Mouse (Mus musculus) retina, adult 2 months (tissue): ENCODE data around the gene Wbp2.

ENCODE experiments used
- DNase-seq: peaks from one replicate; pipeline ENCODE4 v3.0.0-alpha.2; 2012; ENCODE audit warnings: low read depth, low spot score

Wbp2 gene

DNA sequence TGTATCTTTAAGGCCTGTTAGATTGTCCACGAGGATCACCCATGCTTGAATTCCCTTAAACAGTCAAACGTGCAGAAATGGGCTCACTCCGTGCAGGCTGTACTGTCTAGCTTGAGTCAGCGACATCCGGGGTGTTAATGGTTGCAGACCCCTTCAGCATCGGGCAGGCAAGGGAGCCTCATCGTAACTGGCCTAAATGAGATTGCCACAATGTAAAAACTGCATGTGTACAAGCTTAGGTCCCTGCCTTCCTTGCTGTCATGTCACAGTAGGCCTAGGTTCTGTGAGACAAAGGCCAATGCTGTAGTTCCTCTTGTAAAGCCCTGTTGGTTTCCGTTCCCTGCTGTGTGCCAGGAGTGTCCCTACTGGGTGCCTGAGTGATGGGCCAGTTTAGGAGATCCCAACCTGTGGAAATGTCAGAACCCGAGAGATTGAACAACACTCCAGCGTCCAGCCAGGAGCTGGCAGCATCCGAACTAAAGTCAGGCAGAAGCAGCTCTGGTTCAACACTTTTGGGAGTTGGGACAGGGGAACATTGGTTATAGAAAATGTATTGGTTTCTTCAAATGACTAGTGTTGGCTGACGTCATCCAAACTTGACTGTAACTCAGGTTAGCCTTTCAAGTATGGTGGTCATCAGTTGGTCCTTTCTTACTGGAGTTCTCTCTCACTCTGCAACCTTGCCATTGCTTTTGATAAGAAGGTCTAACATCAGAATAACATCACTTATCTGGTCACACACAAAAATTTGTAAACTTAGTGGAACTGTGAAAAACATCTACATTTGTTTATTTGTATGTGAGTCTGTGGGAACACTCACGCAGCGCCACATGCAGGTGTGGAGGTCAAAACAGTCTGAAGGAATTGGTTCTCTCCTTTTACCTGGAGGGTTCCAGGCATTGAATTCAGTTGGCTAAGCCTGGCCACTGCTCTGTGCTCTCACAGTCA, 55.6 kb downstream of the Wbp2 start:
- DNase-seq, result no peak

GRCm38 (mm10) chr11:116030088-116030897, 56.5 kb downstream of the Wbp2 start, which contains the start of gene Unk:
TSS of gene Unk (plus strand) at chr11:116030322.
- DNase-seq, result peak; percentile 98

- no peak for DNase-seq
Observed at GRCm38 (mm10) chr11:116029086-116029865, 57.5 kb downstream of the Wbp2 start.
